Comparison of ENCODE assay signal across 18 mouse cellular contexts in the genomic region with DNA sequence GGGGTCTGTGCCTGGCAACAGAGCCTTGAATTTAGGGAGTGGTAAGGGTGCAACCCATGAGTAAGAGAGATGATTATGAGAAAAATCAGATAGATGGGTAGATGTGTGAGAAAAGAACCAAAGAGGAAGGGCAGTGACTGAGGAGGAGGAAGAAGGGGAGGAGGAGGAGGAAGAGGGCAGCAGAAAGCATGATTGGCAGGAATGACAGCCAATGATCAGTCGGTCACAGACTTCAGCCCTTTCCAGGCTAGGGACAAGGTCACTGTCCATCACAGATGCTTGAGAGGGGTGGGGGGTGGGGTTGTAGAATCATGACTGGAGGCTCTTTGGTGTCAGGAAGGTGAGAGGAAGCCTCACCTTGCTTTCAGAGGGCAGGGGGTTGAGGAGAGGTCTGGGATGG. TPM values are rescaled to one million over a fixed set of nuclear protein-coding genes. Genes with fewer than 3 reads are reported as not detected.
"Had no signal": no experiment of that assay in that cellular context is flagged by ENCODE, and none has a peak within 500 bp of the region (broad histone marks: within the 10 kb centered on the region; RNA-seq: fewer than 3 reads in every experiment).

No protein-coding gene starts in this region.

- DNase-seq: lung, adult 18-20 months; lung, postnatal 4 days; right cerebral cortex, postnatal 14 days; thymus, adult 18-20 months; thymus, postnatal 14 days; thymus, postnatal 36 days had no signal

- H3K27me3 ChIP-seq: midbrain, embryonic 15.5 days; neural tube, embryonic 12.5 days had no signal

- H3K36me3 ChIP-seq: midbrain, embryonic 13.5 days; midbrain, embryonic 15.5 days; neural tube, embryonic 12.5 days had no signal

- H3K4me3 ChIP-seq: megakaryocyte, embryonic 14.5 days; midbrain, embryonic 13.5 days; midbrain, embryonic 15.5 days; neural tube, embryonic 12.5 days had no signal

- H3K9me3 ChIP-seq: megakaryocyte, embryonic 14.5 days; midbrain, embryonic 13.5 days; midbrain, embryonic 15.5 days; neural tube, embryonic 12.5 days had no signal

- ATAC-seq: midbrain, embryonic 13.5 days; midbrain, embryonic 15.5 days had no signal

- H3K27ac ChIP-seq: midbrain, embryonic 13.5 days; midbrain, embryonic 15.5 days; neural tube, embryonic 12.5 days had no signal

- H3K4me1 ChIP-seq: midbrain, embryonic 13.5 days; midbrain, embryonic 15.5 days; neural tube, embryonic 12.5 days had no signal

- H3K4me2 ChIP-seq: lung, embryonic 14.5 days; midbrain, embryonic 11.5 days; midbrain, embryonic 13.5 days; midbrain, embryonic 15.5 days; neural tube, embryonic 12.5 days had no signal

- H3K9ac ChIP-seq: lung, embryonic 14.5 days; midbrain, embryonic 13.5 days; midbrain, embryonic 15.5 days; neural tube, embryonic 12.5 days had no signal

RNA-seq across cellular contexts. Expression of a gene that starts 23.4 kb away (rescaled TPM):
- total RNA-seq: monocyte, adult 5-6 weeks; neutrophil, adult 5-6 weeks had no signal

RNA-seq across cellular contexts. Expression of a gene that starts 30.8 kb away (rescaled TPM):
- total RNA-seq: midbrain, postnatal 0 days; monocyte, adult 5-6 weeks; neutrophil, adult 5-6 weeks had no signal
- polyA plus RNA-seq: liver, embryonic 16.5 days; midbrain, embryonic 11.5 days; midbrain, embryonic 13.5 days; midbrain, embryonic 15.5 days; midbrain, postnatal 0 days; neural tube, embryonic 12.5 days; neural tube, embryonic 14.5 days; spleen, adult 2 months had no signal
